ENCODE assay signal across 9 mouse cellular contexts in genomic region chr19:44297862-44298261, GRCm38 (mm10). TPM values are rescaled to one million over a fixed set of nuclear protein-coding genes. Genes with fewer than 3 reads are reported as not detected.
DNase-seq lines count a peak whose midpoint lies in the region; ATAC-seq and TF ChIP-seq lines count a peak whose summit lies in the region.
"Had no signal": no experiment of that assay in that cellular context is flagged by ENCODE, and none has a peak within 500 bp of the region (broad histone marks: within the 10 kb centered on the region; RNA-seq: fewer than 3 reads in every experiment).

No protein-coding gene starts in this region.

- 48% methylated on average over 9 of the region's 9 CpGs for WGBS in lung, adult 2 months
- 94% methylated on average over 9 of the region's 9 CpGs for WGBS in forebrain, embryonic 10.5 days
- WGBS in intestine, postnatal 0 days: 30% methylated on average over 9 of the region's 9 CpGs
- WGBS in neural tube, embryonic 13.5 days: 75% methylated on average over 9 of the region's 9 CpGs

- peaks cover 81% of the 10 kb centered on the region for H3K36me3 ChIP-seq in forebrain, embryonic 10.5 days (replicated peaks)
- peaks cover 53% of the 10 kb centered on the region for H3K36me3 ChIP-seq in intestine, postnatal 0 days (ENCODE audit: control insufficient read depth, insufficient read depth)
- peaks cover 75% of the 10 kb centered on the region for H3K36me3 ChIP-seq in neural tube, embryonic 13.5 days

- peak overlapping the region; percentile 87 for H3K4me2 ChIP-seq in intestine, postnatal 0 days (replicated peaks; ENCODE audit: low read depth)
- H3K4me2 ChIP-seq in neural tube, embryonic 13.5 days: peak overlapping the region; percentile 100

- TF ChIP-seq CTCF in lung, adult 2 months (IDR thresholded peaks at IDR 0.05; ENCODE audit: insufficient read depth, low read length): no peak
- no peak for TF ChIP-seq CTCF in intestine, postnatal 0 days (IDR thresholded peaks at IDR 0.05; ENCODE audit: low read depth)

- no peak for ATAC-seq in intestine, postnatal 0 days
- no peak for ATAC-seq in neural tube, embryonic 13.5 days (ENCODE audit: low read depth)

- no peak overlapping the region for H3K27ac ChIP-seq in forebrain, embryonic 10.5 days
- H3K27ac ChIP-seq in intestine, postnatal 0 days (ENCODE audit: low read depth, low read length): peak overlapping the region; percentile 87
- H3K27ac ChIP-seq in neural tube, embryonic 13.5 days (replicated peaks): no peak overlapping the region

- H3K9ac ChIP-seq in intestine, postnatal 0 days (ENCODE audit: low read depth, low read length): no peak overlapping the region
- H3K9ac ChIP-seq in neural tube, embryonic 13.5 days: peak overlapping the region; percentile 99

- H3K4me1 ChIP-seq in lung, adult 2 months (ENCODE audit: control insufficient read depth, insufficient read depth, low read length): peaks cover 15% of the 10 kb centered on the region
- H3K4me1 ChIP-seq in forebrain, embryonic 10.5 days: peaks cover 76% of the 10 kb centered on the region
- 0 out of 2 replicates have a peak, but pooled peaks cover 21% of the 10 kb centered on the region for H3K4me1 ChIP-seq in intestine, postnatal 0 days (replicated peaks; ENCODE audit: control insufficient read depth, insufficient read depth, low read length)
- peaks cover 80% of the 10 kb centered on the region for H3K4me1 ChIP-seq in neural tube, embryonic 13.5 days (replicated peaks)

- no peak for TF ChIP-seq POLR2A in lung, adult 2 months (IDR thresholded peaks at IDR 0.05; ENCODE audit: borderline replicate concordance, extremely low read depth, low read depth, low read length)

- peak overlapping the region; percentile 7 for H3K4me3 ChIP-seq in lung, adult 2 months (replicated peaks; ENCODE audit: extremely low read depth, low read depth, low read length)
- H3K4me3 ChIP-seq in forebrain, embryonic 10.5 days: peak overlapping the region; percentile 76
- peak overlapping the region; percentile 54 for H3K4me3 ChIP-seq in intestine, postnatal 0 days (ENCODE audit: low read depth, low read length)
- H3K4me3 ChIP-seq in neural tube, embryonic 13.5 days: peak overlapping the region; percentile 97

- H3K9me3 ChIP-seq in forebrain, embryonic 10.5 days: no peaks in the 10 kb centered on the region
- H3K9me3 ChIP-seq in intestine, postnatal 0 days (ENCODE audit: control insufficient read depth): no peaks in the 10 kb centered on the region
- H3K9me3 ChIP-seq in neural tube, embryonic 13.5 days: no peaks in the 10 kb centered on the region

- H3K27me3 ChIP-seq in forebrain, embryonic 10.5 days (ENCODE audit: poor library complexity, severe bottlenecking): no peaks in the 10 kb centered on the region
- H3K27me3 ChIP-seq in intestine, postnatal 0 days (replicated peaks; ENCODE audit: control insufficient read depth, insufficient read depth, low read length): no peaks in the 10 kb centered on the region
- no peaks in the 10 kb centered on the region for H3K27me3 ChIP-seq in neural tube, embryonic 13.5 days

- no peak for DNase-seq in lung, adult 2 months
- DNase-seq in lung, postnatal 25 days (ENCODE audit: low spot score): no peak
- DNase-seq in forebrain, embryonic 10.5 days (ENCODE audit: extremely low spot score, low spot score): no peak
- DNase-seq in gastrocnemius, postnatal 4 days (ENCODE audit: low spot score in 2 of 2): no peak
- no peak for DNase-seq in layer of hippocampus, postnatal 14 days (ENCODE audit: low spot score in 2 of 2)
- no peak for DNase-seq in testis, postnatal 14 days (ENCODE audit: low spot score)
- DNase-seq: kidney, adult 11 months had no signal

RNA-seq across cellular contexts. Expression of gene Scd2, which starts 4.4 kb away (rescaled TPM):
- polyA plus RNA-seq in lung, adult 2 months (2012; rRNA removed): 289 and 384 TPM in 2 replicates
- polyA plus RNA-seq in forebrain, embryonic 10.5 days (2016; fragmentation: Nextera tagmentation; extraction: Ambion mirVana): 369 and 403 TPM in 2 replicates
- polyA plus RNA-seq in intestine, postnatal 0 days (2015; fragmentation: Nextera tagmentation; extraction: Ambion mirVana): 35.6 and 42.1 TPM in 2 replicates
- polyA plus RNA-seq in neural tube, embryonic 13.5 days (2015; fragmentation: Nextera tagmentation; extraction: Ambion mirVana): 255 and 272 TPM in 2 replicates
- total RNA-seq in gastrocnemius, postnatal 4 days (2021): 10 to 100 TPM; 81.6 to 87.3 TPM
- total RNA-seq in layer of hippocampus, postnatal 14 days (2021): 100 to 1,000 TPM; 702 to 713 TPM

RNA-seq across cellular contexts. Expression of gene Scd4, which starts 35.0 kb away (rescaled TPM):
- 0.46 and 0.97 TPM in 2 replicates for polyA plus RNA-seq in lung, adult 2 months (2012; rRNA removed)
- polyA plus RNA-seq in forebrain, embryonic 10.5 days (2016; fragmentation: Nextera tagmentation; extraction: Ambion mirVana): 0.06 TPM in 1 of 2 replicates, not detected in the other
- 0.04 TPM in 1 of 2 replicates, not detected in the other for polyA plus RNA-seq in intestine, postnatal 0 days (2015; fragmentation: Nextera tagmentation; extraction: Ambion mirVana)
- 0.06 TPM in 1 of 2 replicates, not detected in the other for polyA plus RNA-seq in neural tube, embryonic 13.5 days (2015; fragmentation: Nextera tagmentation; extraction: Ambion mirVana)
- under 1 TPM; 0.62 to 0.71 TPM for total RNA-seq in gastrocnemius, postnatal 4 days (2021)
- 1 to 10 TPM; 2.5 to 2.6 TPM for total RNA-seq in layer of hippocampus, postnatal 14 days (2021)

Comparison
In these comparisons a context has a peak if more than half of its experiments do, and no peak if none do; other contexts are left out.
1. H3K4me3 ChIP-seq: peak in every context shown above with its lines; median percentile 97 in neural tube, embryonic 13.5 days; 76 in forebrain, embryonic 10.5 days; 54 in intestine, postnatal 0 days; 7 in lung, adult 2 months.